Mouse (Mus musculus): ENCODE measurements around the gene Lamtor1.

DNA sequence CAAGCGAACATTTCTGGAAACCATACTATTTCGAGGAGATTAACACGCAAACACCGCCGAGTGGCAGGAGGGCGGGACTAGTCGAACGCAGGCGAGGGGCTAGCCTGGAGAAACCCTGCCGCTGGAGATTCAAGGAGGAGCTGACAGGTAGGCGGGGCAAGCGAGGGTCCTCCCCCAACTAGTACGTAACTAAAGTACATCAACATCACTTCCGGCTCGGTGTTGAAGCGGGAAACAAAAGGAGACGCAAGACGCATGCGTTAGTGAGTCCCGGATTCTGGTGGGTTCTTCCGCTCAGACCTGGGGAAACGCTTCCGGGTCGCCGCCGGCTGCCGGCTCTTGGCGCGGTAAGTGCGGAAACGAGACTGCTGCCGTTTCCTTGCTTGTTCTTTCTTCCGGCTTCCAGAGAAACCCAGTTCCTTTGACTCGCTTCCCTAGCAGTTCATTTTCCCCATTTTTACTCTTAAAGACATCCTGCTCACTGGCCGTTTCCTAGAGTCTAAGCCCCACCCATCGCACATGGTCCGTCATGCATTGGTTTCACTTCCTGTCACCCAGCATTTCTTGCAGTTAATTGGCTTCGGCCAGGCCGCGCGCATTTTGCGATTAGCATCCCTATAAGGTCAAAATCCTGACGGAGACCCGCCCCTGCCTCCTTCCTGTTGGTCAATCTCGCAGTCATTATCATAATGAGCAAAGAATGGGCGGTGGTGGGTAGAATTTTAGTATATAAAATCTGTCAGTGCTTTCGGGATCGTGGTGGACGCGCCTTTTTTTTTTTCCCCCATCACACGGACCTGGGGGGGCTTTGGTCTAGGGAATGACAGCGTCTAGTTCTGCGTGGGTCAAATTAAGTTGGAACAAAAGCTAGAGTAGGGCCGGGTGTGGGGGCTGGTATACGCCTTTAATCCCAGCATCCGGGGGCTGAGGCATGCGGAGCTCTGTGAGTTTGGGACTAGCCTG is 9.3 kb upstream of the Lamtor1 start:
- TF ChIP-seq CTCF (IDR thresholded peaks at IDR 0.05; ENCODE audit: low read depth) (no peak), EP300 (IDR thresholded peaks at IDR 0.05; ENCODE audit: low read depth) (0 out of 2 replicates have a peak, but pooled peaks have one; percentile 46)

Measured in liver, embryonic 14.5 days (tissue).